Mouse (Mus musculus): ENCODE measurements around the gene Slc25a22. TPM values are rescaled to one million over a fixed set of nuclear protein-coding genes. Genes with fewer than 3 reads are reported as not detected.

Gene Slc25a22
- polyA plus RNA-seq, 1 experiment from 2014 or later = 35.3 TPM

- ATAC-seq (replicated peaks; ENCODE audit: low FRiP score, low TSS enrichment, low read depth) (no peak), DNase-seq (ENCODE audit: low spot score) (no peak)
- 81% methylated on average over 8 of the region's 8 CpGs for WGBS
- Histone ChIP-seq H3K9ac (ENCODE audit: low read length) (no peak overlapping the region), H3K4me1 (replicated peaks; ENCODE audit: control insufficient read depth, insufficient read depth, low read length) (peaks cover 30% of the 10 kb centered on the region), H3K4me2 (ENCODE audit: low read length) (no peak overlapping the region), H3K27me3 (replicated peaks; ENCODE audit: control insufficient read depth, insufficient read depth, low read length) (no peaks in the 10 kb centered on the region), H3K27ac (ENCODE audit: low read depth) (no peak overlapping the region), H3K4me3 (ENCODE audit: low read depth, low read length) (no peak overlapping the region), H3K36me3 (ENCODE audit: control insufficient read depth, insufficient read depth, low read length) (peaks cover 37% of the 10 kb centered on the region), H3K9me3 (ENCODE audit: control insufficient read depth, low read length) (no peaks in the 10 kb centered on the region)
Measured at GRCm38 (mm10) chr7:141432186-141432611, 5.5 kb downstream of the Slc25a22 start.

- no peak overlapping the region for H3K4me3 ChIP-seq (ENCODE audit: low read depth, low read length)
- H3K4me1 ChIP-seq (replicated peaks; ENCODE audit: control insufficient read depth, insufficient read depth, low read length) = peaks cover 25% of the 10 kb centered on the region
- no peaks in the 10 kb centered on the region for H3K27me3 ChIP-seq (replicated peaks; ENCODE audit: control insufficient read depth, insufficient read depth, low read length)
- no peaks in the 10 kb centered on the region for H3K9me3 ChIP-seq (ENCODE audit: control insufficient read depth, low read length)
- H3K4me2 ChIP-seq (ENCODE audit: low read length) = no peak overlapping the region
- DNase-seq (ENCODE audit: low spot score) (no peak), ATAC-seq (replicated peaks; ENCODE audit: low FRiP score, low TSS enrichment, low read depth) (no peak)
- H3K36me3 ChIP-seq (ENCODE audit: control insufficient read depth, insufficient read depth, low read length) = peaks cover 37% of the 10 kb centered on the region
- H3K9ac ChIP-seq (ENCODE audit: low read length) = no peak overlapping the region
- WGBS = 93% methylated on average over 17 of the region's 19 CpGs
- no peak overlapping the region for H3K27ac ChIP-seq (ENCODE audit: low read depth)
Measured at GRCm38 (mm10) chr7:141431434-141432185, 6.1 kb downstream of the Slc25a22 start.

- no peaks in the 10 kb centered on the region for H3K9me3 ChIP-seq (ENCODE audit: control insufficient read depth, low read length)
- no peak overlapping the region for H3K9ac ChIP-seq (ENCODE audit: low read length)
- 96% methylated on average over 9 of the region's 9 CpGs for WGBS
- H3K4me3 ChIP-seq (ENCODE audit: low read depth, low read length) = no peak overlapping the region
- H3K4me1 ChIP-seq (replicated peaks; ENCODE audit: control insufficient read depth, insufficient read depth, low read length) = peaks cover 18% of the 10 kb centered on the region
- peaks cover 37% of the 10 kb centered on the region for H3K36me3 ChIP-seq (ENCODE audit: control insufficient read depth, insufficient read depth, low read length)
- no peak for DNase-seq (ENCODE audit: low spot score)
- ATAC-seq (replicated peaks; ENCODE audit: low FRiP score, low TSS enrichment, low read depth) = no peak
- no peaks in the 10 kb centered on the region for H3K27me3 ChIP-seq (replicated peaks; ENCODE audit: control insufficient read depth, insufficient read depth, low read length)
- H3K4me2 ChIP-seq (ENCODE audit: low read length) = no peak overlapping the region
- H3K27ac ChIP-seq (ENCODE audit: low read depth) = no peak overlapping the region
Measured at GRCm38 (mm10) chr7:141430585-141431240, 7.0 kb downstream of the Slc25a22 start.

DNA sequence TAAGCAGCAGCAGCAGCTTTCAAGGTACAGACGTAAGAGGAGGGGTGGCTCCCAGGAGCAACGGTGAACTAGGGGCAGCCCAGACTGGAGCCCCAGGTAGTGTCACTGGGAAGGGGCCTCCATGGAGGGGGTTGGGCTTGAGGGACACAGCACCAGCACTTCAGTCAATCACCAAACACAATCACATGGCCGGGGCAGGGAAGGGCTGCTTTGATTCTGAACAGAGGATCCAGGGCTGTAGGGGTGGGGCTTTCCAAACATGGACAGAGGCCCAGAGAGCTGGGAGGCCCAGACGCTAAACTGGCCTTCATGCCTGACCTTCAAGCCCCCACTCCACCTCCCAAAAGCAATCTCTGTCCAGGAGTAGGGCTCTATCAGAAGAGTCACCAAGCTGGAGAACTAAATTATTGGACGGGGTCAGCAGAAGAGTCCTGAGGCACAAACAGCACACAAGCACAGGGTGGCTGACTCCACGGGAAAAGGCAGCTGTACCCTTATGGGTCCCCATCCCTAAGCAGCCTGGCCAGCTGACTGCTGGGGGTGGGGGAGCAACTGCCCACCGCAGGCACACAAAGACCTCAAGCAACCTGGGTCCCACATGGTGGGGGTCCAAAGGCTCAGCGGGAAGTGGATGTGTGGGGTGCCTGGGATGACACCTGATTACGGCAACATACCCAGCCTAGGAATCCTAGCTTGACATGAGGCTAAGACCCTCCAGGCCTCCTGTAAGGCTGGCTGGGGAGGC, 7.7 kb downstream of the Slc25a22 start:
- DNase-seq (ENCODE audit: low spot score) (no peak), ATAC-seq (replicated peaks; ENCODE audit: low FRiP score, low TSS enrichment, low read depth) (no peak)
- H3K9me3 ChIP-seq (ENCODE audit: control insufficient read depth, low read length) = no peaks in the 10 kb centered on the region
- H3K4me2 ChIP-seq (ENCODE audit: low read length) = peak overlapping the region; percentile 29
- H3K36me3 ChIP-seq (ENCODE audit: control insufficient read depth, insufficient read depth, low read length) = peaks cover 37% of the 10 kb centered on the region
- no peak overlapping the region for H3K27ac ChIP-seq (ENCODE audit: low read depth)
- no peak overlapping the region for H3K9ac ChIP-seq (ENCODE audit: low read length)
- no peaks in the 10 kb centered on the region for H3K27me3 ChIP-seq (replicated peaks; ENCODE audit: control insufficient read depth, insufficient read depth, low read length)
- peaks cover 14% of the 10 kb centered on the region for H3K4me1 ChIP-seq (replicated peaks; ENCODE audit: control insufficient read depth, insufficient read depth, low read length)
- 61% methylated on average over 9 of the region's 9 CpGs for WGBS
- H3K4me3 ChIP-seq (ENCODE audit: low read depth, low read length) = no peak overlapping the region

DNA sequence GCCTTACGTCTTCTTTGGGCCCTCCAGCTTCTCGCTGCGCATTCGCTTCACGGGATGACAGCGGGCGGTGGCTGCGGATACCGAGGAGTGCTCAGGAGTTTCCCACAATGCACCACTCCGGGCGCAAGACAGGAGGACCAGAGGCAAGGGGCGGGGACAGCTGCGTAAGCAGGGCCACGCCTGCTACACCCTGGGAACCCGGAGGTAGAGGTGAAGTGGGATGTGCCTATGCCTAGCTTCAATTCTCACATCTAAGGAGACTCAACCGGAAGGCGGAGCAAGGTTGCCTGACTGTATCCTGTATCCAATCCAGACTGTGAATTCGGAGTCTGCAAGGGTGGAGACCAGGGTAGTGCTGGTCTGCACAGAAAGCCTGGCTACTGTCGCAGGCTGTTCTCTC, 8.4 kb downstream of the Slc25a22 start, which contains the start of gene Cend1:
Gene Cend1 (minus strand): TSS at position 182 of the 400 bp plus-strand sequence.
- no peaks in the 10 kb centered on the region for H3K9me3 ChIP-seq (ENCODE audit: control insufficient read depth, low read length)
- peak within 1 kb of the TSS; percentile 29 for H3K4me2 ChIP-seq (ENCODE audit: low read length)
- ATAC-seq (replicated peaks; ENCODE audit: low FRiP score, low TSS enrichment, low read depth) (peak; percentile 56; the same call in 1 of the 2 replicates), DNase-seq (ENCODE audit: low spot score) (peak; percentile 63)
- H3K4me1 ChIP-seq (replicated peaks; ENCODE audit: control insufficient read depth, insufficient read depth, low read length) = peaks cover 7% of the 10 kb centered on the region
- 0 out of 2 replicates have a peak within 1 kb of the TSS, but pooled peaks have one; percentile 4 for H3K4me3 ChIP-seq (ENCODE audit: low read depth, low read length)
- H3K27me3 ChIP-seq (replicated peaks; ENCODE audit: control insufficient read depth, insufficient read depth, low read length) = no peaks in the 10 kb centered on the region
- peaks cover 37% of the 10 kb centered on the region for H3K36me3 ChIP-seq (ENCODE audit: control insufficient read depth, insufficient read depth, low read length)
- 5% methylated on average over 19 of the region's 19 CpGs for WGBS
- H3K9ac ChIP-seq (ENCODE audit: low read length) = no peak within 1 kb of the TSS
- no peak within 1 kb of the TSS for H3K27ac ChIP-seq (ENCODE audit: low read depth)

DNA sequence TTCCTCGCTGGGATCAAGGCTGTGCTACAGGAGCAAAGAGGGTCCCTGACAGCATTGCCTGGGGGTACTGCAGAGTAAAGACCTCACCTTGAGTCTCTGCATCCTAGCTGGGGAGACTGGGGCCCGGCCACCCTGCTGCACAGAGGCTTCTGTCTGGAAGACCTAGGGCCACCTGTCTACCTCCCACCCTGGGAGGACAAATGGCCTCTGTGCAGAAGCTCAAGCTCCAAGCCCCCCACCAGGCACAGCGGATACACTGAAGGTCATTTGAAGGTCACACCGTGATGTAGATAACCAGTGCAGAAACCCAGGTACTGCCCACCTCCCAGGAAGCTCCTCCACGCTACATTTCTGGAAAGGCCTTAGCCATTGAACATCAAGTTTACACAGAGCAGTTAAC, 9.0 kb downstream of the Slc25a22 start:
- Histone ChIP-seq H3K4me2 (ENCODE audit: low read length) (peak overlapping the region; percentile 29), H3K27ac (ENCODE audit: low read depth) (no peak overlapping the region), H3K9ac (ENCODE audit: low read length) (no peak overlapping the region), H3K4me3 (ENCODE audit: low read depth, low read length) (no peak overlapping the region), H3K9me3 (ENCODE audit: control insufficient read depth, low read length) (no peaks in the 10 kb centered on the region), H3K4me1 (replicated peaks; ENCODE audit: control insufficient read depth, insufficient read depth, low read length) (peaks cover 3% of the 10 kb centered on the region; the same call in 1 of the 2 replicates), H3K27me3 (replicated peaks; ENCODE audit: control insufficient read depth, insufficient read depth, low read length) (no peaks in the 10 kb centered on the region), H3K36me3 (ENCODE audit: control insufficient read depth, insufficient read depth, low read length) (peaks cover 34% of the 10 kb centered on the region)
- DNase-seq (ENCODE audit: low spot score) = no peak
- WGBS = 50% methylated on average over 5 of the region's 5 CpGs
- no peak for ATAC-seq (replicated peaks; ENCODE audit: low FRiP score, low TSS enrichment, low read depth)

GRCm38 (mm10) chr7:141426948-141427730, 10.6 kb downstream of the Slc25a22 start:
- no peak overlapping the region for H3K27ac ChIP-seq (ENCODE audit: low read depth)
- no peaks in the 10 kb centered on the region for H3K9me3 ChIP-seq (ENCODE audit: control insufficient read depth, low read length)
- no peak overlapping the region for H3K4me3 ChIP-seq (ENCODE audit: low read depth, low read length)
- no peak overlapping the region for H3K9ac ChIP-seq (ENCODE audit: low read length)
- peaks cover 19% of the 10 kb centered on the region for H3K36me3 ChIP-seq (ENCODE audit: control insufficient read depth, insufficient read depth, low read length)
- WGBS = 79% methylated on average over 12 of the region's 12 CpGs
- peaks cover 3% of the 10 kb centered on the region; the same call in 1 of the 2 replicates for H3K4me1 ChIP-seq (replicated peaks; ENCODE audit: control insufficient read depth, insufficient read depth, low read length)
- DNase-seq (ENCODE audit: low spot score) (no peak), ATAC-seq (replicated peaks; ENCODE audit: low FRiP score, low TSS enrichment, low read depth) (no peak)
- no peaks in the 10 kb centered on the region for H3K27me3 ChIP-seq (replicated peaks; ENCODE audit: control insufficient read depth, insufficient read depth, low read length)
- no peak overlapping the region for H3K4me2 ChIP-seq (ENCODE audit: low read length)

DNA sequence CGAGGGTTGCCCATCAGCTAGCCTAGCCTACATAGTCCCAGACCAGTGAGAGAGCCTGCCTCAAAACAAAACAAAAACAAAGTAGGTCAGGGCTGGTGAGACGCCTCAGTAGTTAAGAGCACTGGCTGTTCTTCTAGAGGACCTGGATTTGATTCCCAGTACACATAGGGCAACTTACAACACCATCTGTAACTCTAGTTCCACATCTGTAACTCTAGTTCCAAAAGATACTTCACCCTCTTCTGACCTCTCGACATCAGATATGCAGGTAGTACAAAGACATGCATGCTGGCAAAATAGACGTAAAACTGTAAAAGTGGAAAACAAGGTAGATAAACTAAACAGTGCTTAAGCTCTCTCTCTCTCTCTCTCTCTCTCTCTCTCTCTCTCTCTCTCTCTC, 13.9 kb downstream of the Slc25a22 start:
- no peaks in the 10 kb centered on the region for H3K36me3 ChIP-seq (ENCODE audit: control insufficient read depth, insufficient read depth, low read length)
- no peaks in the 10 kb centered on the region for H3K9me3 ChIP-seq (ENCODE audit: control insufficient read depth, low read length)
- no peak overlapping the region for H3K9ac ChIP-seq (ENCODE audit: low read length)
- no peak overlapping the region for H3K4me3 ChIP-seq (ENCODE audit: low read depth, low read length)
- no peak overlapping the region for H3K4me2 ChIP-seq (ENCODE audit: low read length)
- no peaks in the 10 kb centered on the region for H3K4me1 ChIP-seq (replicated peaks; ENCODE audit: control insufficient read depth, insufficient read depth, low read length)
- WGBS = 72% methylated on average over 4 of the region's 4 CpGs
- no peak overlapping the region for H3K27ac ChIP-seq (ENCODE audit: low read depth)
- no peaks in the 10 kb centered on the region for H3K27me3 ChIP-seq (replicated peaks; ENCODE audit: control insufficient read depth, insufficient read depth, low read length)
- no peak for DNase-seq (ENCODE audit: low spot score)
- no peak for ATAC-seq (replicated peaks; ENCODE audit: low FRiP score, low TSS enrichment, low read depth)

Data from intestine, embryonic 14.5 days (tissue).